Mouse (Mus musculus): Measurements from ENCODE around the gene Aqp7.

Aqp7 gene

DNA sequence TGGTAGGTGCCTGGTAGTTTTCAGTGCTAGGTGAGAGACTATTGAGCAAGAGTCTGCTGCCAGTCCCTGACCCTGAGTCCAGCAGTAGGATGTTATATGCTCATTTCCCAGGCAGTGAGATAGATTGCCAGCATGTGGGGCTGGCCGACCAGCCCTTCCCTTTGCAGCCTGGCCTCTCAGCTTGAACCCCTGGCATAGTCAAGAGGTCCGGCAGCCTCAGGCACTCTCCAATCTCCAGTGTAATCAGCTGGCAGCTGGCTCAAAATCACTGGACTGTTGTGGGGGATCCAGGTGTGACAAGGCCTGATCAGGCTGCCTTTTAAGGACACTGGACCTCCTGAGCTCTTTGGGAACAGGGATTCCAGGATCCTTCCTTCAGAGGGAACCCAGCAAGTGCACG, 15.4 kb upstream of the Aqp7 start:
- no peak for DNase-seq (ENCODE audit: low spot score)

DNA sequence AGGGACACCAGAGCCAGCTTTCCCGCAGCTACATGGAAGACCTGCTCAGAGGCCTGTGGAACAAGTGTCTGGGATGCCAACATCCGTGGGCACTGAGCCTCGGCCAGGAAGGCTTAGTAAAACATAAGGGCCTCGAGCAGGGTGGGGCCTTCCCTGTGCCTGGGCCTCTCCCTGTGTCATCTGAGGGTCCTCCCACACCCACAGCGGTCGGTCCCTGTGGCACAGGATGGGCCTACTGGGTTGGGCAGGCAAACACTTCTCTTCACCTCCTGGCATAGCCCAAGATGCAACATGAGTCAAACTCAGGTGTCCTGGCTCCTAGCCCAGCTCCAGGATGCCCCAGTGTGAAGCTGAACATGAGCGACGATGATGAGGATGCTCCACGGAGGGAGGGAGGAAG, 9.4 kb upstream of the Aqp7 start:
- DNase-seq (ENCODE audit: low spot score), result no peak

- no peak for DNase-seq (ENCODE audit: low spot score)
Measured at GRCm38 (mm10) chr4:41056742-41057332, 8.9 kb upstream of the Aqp7 start.

DNA sequence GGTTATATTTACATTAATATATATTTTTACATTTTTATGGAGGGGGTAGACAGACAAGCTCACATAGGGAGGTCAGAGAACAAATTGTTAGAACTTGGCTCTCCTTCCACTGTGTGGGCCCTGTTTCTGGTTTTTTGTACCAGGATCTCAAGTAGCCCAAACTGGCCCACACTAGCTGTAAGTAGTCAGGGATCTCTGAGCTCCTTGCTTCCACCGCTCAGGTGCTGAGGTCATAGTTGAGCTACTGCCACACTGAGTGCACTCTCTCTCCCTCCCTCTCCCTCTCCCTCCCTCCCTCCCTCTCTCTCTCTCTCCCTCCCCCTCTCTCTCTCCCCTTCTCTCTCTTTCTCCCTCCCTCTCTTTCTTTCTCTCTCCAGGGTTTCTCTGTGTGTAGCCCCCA, 8.3 kb upstream of the Aqp7 start:
- DNase-seq (ENCODE audit: low spot score), result no peak

- DNase-seq (ENCODE audit: low spot score), result no peak
Measured at GRCm38 (mm10) chr4:41055111-41055510, 7.2 kb upstream of the Aqp7 start.

GRCm38 (mm10) chr4:41051781-41052180, 3.8 kb upstream of the Aqp7 start:
- DNase-seq (ENCODE audit: low spot score), result no peak

GRCm38 (mm10) chr4:41050726-41051675, 3.1 kb upstream of the Aqp7 start:
- DNase-seq (ENCODE audit: low spot score), result peak; percentile 92

DNA sequence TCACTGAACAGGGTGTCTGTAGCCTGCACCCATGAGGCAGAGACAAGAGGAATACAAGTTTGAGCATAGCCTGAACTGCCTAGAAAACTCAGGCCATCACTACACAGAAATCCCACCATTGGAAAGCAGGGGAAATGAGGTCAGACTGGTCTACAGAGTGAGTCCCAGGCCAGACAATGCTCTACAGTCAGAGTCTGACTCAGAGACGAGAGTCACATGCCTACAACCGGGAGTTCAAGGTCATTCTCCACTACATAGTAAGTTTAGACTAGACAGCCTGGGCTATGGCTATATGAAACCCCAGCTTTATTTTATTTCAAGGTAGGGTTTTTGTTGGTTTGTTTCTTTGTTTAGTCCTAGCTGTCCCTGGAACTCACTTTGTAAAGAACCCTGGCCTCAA, 987 bp upstream of the Aqp7 start:
- no peak for DNase-seq (ENCODE audit: low spot score)

GRCm38 (mm10) chr4:41046254-41046795, 1.6 kb downstream of the Aqp7 start:
- no peak for DNase-seq (ENCODE audit: low spot score)

GRCm38 (mm10) chr4:41045288-41045687, 2.7 kb downstream of the Aqp7 start:
- DNase-seq (ENCODE audit: low spot score), result no peak

GRCm38 (mm10) chr4:41043961-41044360, 4.0 kb downstream of the Aqp7 start:
- no peak for DNase-seq (ENCODE audit: low spot score)

GRCm38 (mm10) chr4:41042880-41043279, 5.1 kb downstream of the Aqp7 start:
- no peak for DNase-seq (ENCODE audit: low spot score)

DNA sequence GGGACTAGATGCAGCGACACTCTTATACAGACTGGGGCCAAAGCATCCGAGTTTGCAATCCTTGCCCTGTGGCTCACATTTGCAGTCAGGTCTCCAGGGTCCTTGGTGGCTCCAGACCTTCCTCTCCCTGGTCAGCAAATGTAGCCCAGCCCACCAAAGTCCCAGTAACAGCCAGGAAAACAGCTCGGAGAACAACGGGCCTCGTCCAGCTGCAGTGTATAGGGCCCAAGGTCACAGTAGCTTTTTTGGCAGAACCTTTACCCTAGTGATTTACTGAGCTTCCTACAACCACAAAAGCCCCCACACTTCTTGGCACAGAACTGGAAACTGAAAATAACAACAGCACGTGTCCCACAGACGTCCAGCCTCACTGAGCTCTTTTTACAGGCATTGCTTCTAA, 7.0 kb downstream of the Aqp7 start:
- DNase-seq (ENCODE audit: low spot score), result no peak

DNA sequence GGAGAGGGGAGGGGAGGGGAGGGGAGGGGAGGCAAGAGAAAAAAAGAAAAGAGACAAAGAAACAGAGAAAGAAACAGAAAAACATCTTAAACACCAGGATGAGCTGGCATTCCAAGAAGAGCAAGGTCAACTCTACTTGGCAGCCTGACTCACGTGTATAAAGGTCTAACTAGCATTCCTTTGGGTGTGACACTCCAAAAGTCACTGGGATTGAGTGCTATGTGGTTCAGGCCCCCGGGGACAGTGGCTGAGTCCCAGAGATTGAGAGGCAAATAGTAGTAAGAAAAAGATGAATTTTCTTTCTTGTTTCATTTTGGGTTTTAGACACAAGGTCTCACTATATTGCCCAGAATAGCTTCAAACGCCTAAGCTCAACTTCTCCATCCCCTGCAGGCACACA, 10.0 kb downstream of the Aqp7 start:
- no peak for DNase-seq (ENCODE audit: low spot score)

DNA sequence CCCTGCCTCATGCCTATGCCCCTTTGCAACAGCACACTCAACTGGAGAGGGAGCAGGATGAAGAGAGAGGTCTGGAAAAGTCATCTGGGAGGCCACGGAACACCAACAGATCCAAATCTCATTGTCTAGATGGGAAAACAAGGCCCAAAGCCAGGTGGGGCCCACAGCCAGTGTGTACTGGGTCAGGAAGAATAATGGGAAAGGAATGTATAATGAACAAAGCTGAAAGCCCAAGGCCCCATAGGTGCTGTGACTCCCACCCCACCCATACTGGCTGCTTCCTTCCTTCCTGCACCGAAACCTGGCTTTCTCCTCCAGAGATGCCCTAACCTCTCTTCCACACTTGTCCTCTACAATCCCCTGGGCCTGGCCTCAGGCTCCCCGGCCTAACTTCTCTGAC, 16.7 kb downstream of the Aqp7 start:
- no peak for DNase-seq (ENCODE audit: low spot score)

- no peak for DNase-seq (ENCODE audit: low spot score)
Measured at GRCm38 (mm10) chr4:41029372-41029771, 18.6 kb downstream of the Aqp7 start.

GRCm38 (mm10) chr4:41028272-41028671, 19.7 kb downstream of the Aqp7 start:
- no peak for DNase-seq (ENCODE audit: low spot score)

DNA sequence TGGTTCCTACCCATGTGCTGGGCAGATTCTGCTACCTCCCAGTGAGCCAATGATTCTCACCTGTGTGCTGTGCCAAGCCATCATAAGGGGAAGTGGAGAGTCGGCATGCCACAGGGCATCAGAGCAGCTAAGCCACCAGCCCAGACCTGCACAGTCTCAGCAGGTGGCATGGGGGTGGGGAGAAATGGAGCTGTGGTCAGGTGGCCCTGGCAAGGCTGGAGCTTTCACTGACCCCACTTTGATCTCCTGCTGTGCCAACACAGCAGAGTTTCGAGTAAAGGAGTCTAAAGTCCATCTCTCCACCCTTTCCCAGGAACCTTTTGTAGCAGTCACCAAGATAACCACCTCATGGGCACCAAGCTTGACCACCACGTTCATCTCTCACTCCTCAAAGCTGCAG, 20.1 kb downstream of the Aqp7 start:
- no peak for DNase-seq (ENCODE audit: low spot score)

DNA sequence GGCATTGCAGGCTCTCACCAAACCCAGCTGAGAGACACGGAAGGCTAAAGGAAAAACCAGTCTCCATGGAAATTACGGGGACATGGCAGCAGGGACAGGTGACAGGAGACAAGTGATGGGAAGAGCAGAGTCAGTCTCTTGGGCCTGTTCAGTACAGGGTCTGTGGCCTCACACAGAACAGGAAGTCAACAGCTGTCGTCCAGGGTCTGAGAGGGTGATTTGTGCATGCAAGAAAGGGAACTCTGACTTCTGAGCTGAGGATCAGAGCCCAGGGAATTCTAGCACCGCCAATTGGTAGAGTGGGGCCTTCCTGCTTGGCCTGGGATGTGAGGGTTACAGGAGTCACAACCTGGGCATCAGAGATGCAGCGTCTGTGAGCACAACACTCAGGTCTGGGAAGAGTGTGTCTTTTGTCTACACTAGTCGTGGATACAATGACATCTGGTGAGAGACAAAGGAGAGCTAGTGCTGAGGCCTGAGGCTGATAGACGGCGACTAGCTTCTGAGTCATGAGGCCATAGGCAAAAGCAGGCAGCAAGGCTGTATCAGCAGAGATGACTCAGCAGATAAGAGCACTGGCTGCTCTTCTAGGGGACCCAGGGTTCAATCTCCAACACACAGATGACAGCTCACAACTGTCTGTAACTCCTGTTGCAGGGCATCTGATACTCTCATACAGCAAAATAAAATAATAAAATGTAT, 21.7 kb downstream of the Aqp7 start:
- no peak for DNase-seq (ENCODE audit: low spot score)

GRCm38 (mm10) chr4:41021094-41021493, 26.8 kb downstream of the Aqp7 start:
- DNase-seq (ENCODE audit: low spot score), result no peak

- DNase-seq (ENCODE audit: low spot score), result no peak
Measured at GRCm38 (mm10) chr4:41015798-41016197, 32.1 kb downstream of the Aqp7 start.

DNA sequence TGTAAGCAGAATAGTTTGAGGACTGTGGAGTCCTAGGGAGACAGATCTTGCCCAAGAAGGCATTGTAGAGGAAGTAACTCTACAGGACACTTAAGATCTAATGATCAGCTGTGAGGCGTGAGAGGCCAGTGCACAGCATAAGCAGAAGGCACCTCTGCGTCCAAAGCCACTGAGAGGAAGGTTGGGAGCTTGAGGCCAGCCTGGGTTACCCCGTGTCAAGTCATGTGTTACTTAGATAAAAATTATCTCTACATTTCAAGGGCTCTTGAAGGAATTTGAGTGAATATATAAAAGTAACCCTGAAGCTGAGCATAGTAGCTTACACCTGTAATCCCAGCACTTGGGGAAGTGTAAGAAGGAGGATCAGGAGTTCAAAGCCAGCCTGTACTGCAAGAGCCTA, 34.6 kb downstream of the Aqp7 start:
- DNase-seq (ENCODE audit: low spot score), result no peak
